Mouse (Mus musculus): ENCODE data around the gene Rps6ka4. TPM values are rescaled to one million over a fixed set of nuclear protein-coding genes. Genes with fewer than 3 reads are reported as not detected.
A peak's percentile ranks its signal among the peaks of the same experiment; 100 is the strongest.

Rps6ka4 gene
- polyA plus RNA-seq (2012; rRNA removed), result 45.9 and 49.8 TPM in 2 replicates

DNA sequence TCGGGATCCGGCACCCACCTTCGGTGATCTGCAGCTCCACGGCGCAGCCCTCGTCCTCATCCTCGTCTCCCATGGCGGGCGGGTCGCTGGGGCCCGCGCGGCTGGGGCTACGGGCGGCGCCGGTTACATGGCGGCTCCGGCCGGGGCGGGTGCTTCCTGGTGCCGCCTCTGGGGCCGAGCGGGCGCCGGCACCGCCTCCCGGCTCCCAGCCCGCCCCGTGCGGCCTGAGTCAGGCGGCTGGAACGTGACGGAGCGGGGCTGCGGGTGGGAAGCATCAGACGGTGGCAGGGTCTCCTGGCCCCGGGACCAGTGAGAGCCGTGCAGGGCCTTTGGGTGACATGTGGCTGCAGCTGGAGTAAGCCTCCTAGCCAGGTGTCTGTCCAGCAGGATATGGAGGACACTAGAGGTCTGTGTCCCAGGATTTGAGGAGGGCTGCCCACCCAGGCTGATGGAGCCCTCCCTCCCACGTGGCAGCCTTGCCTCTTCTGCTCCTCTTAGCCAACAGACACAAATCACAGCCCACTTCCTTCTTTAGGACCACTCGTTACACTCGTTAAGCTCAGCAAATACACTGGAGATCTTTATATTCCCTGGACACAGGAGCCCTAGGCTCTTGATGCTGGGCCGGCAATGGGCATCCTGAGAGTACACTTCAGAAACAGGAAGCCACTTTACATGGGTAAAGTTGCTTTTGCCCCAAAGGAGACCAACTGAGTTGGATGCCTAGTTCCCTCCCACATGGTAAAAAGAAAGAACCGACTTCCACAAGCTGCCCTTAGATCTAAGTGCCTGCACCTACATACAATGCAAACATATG lies at the start of gene Rps6ka4:
Gene Rps6ka4, minus strand, starts transcription at position 162 of the 817 bp plus-strand sequence.
- TF ChIP-seq POLR2A (IDR thresholded peaks at IDR 0.05; ENCODE audit: borderline replicate concordance, extremely low read depth, low read depth, low read length) (peak; percentile 19; the same call in 1 of the 2 replicates), CTCF (IDR thresholded peaks at IDR 0.05; ENCODE audit: insufficient read depth, low read length) (no peak)
- 1% methylated on average over 44 of the region's 44 CpGs for WGBS
- peak; percentile 77 for DNase-seq
- Histone ChIP-seq H3K4me3 (replicated peaks; ENCODE audit: extremely low read depth, low read depth, low read length) (peak within 1 kb of the TSS; percentile 98), H3K4me1 (ENCODE audit: control insufficient read depth, insufficient read depth, low read length) (peaks cover 8% of the 10 kb centered on the region)

DNA sequence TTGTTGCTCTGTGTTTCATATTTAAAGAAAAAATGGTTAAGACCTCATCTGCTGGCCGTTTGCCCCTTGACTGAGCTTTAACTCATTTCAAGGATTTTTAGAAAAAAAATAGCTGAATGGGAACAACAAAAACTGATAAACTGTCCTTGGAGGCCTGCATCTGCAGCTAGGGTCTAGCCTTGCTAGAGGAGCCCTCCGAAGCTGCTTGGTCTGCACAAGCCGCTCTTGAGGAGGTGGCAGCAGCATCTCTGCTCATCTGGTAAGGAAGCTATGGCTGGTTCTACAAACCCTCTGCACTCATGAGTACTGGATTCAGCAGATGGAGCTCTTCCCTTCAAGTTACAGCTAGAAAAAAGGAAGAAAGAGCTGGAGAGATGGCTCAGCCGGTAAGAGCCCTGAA lies 37.5 kb upstream of the Rps6ka4 start:
- H3K4me1 ChIP-seq (ENCODE audit: control insufficient read depth, insufficient read depth, low read length), result no peaks in the 10 kb centered on the region
- DNase-seq, result no peak
- no peak overlapping the region for H3K4me3 ChIP-seq (replicated peaks; ENCODE audit: extremely low read depth, low read depth, low read length)
- TF ChIP-seq CTCF (IDR thresholded peaks at IDR 0.05; ENCODE audit: insufficient read depth, low read length) (no peak), POLR2A (IDR thresholded peaks at IDR 0.05; ENCODE audit: borderline replicate concordance, extremely low read depth, low read depth, low read length) (no peak)
- WGBS, result 73% methylated on average over 4 of the region's 4 CpGs

- Histone ChIP-seq H3K4me3 (replicated peaks; ENCODE audit: extremely low read depth, low read depth, low read length) (no peak overlapping the region), H3K4me1 (ENCODE audit: control insufficient read depth, insufficient read depth, low read length) (no peaks in the 10 kb centered on the region)
- no peak for TF ChIP-seq POLR2A (IDR thresholded peaks at IDR 0.05; ENCODE audit: borderline replicate concordance, extremely low read depth, low read depth, low read length)
- no peak for TF ChIP-seq CTCF (IDR thresholded peaks at IDR 0.05; ENCODE audit: insufficient read depth, low read length)
- no peak for DNase-seq
These were observed 36.4 kb upstream of the Rps6ka4 start for GRCm38 (mm10) chr19:6876799-6877198.

DNA sequence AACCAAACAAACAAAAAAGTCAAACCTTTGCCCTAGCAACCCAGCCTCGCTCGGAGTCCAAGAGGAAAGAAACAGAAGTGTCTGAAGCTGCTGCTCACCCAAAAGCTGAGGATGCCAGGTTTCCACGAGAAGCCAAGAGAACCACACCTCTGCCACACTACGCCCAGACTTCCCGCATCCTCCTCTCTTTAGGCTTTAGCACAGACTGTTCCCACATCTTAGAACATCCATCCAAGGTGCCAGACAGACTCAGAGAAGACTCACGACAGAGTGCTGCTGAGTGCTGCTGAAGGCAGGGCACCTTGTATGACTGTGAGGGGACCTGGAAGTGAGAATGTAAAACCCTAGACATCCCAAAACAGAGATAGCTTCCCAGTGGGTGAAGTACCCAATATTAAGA lies 35.4 kb upstream of the Rps6ka4 start:
- 84% methylated on average over 6 of the region's 6 CpGs for WGBS
- TF ChIP-seq POLR2A (IDR thresholded peaks at IDR 0.05; ENCODE audit: borderline replicate concordance, extremely low read depth, low read depth, low read length), result no peak
- no peak for TF ChIP-seq CTCF (IDR thresholded peaks at IDR 0.05; ENCODE audit: insufficient read depth, low read length)
- H3K4me3 ChIP-seq (replicated peaks; ENCODE audit: extremely low read depth, low read depth, low read length), result no peak overlapping the region
- DNase-seq, result no peak
- H3K4me1 ChIP-seq (ENCODE audit: control insufficient read depth, insufficient read depth, low read length), result no peaks in the 10 kb centered on the region

GRCm38 (mm10) chr19:6874257-6874656 lies 33.8 kb upstream of the Rps6ka4 start:
- Histone ChIP-seq H3K4me1 (ENCODE audit: control insufficient read depth, insufficient read depth, low read length) (peaks cover 2% of the 10 kb centered on the region; the same call in 1 of the 2 replicates), H3K4me3 (replicated peaks; ENCODE audit: extremely low read depth, low read depth, low read length) (no peak overlapping the region)
- no peak for DNase-seq
- 74% methylated on average over 1 of the region's 1 CpGs for WGBS
- TF ChIP-seq CTCF (IDR thresholded peaks at IDR 0.05; ENCODE audit: insufficient read depth, low read length), result no peak
- no peak for TF ChIP-seq POLR2A (IDR thresholded peaks at IDR 0.05; ENCODE audit: borderline replicate concordance, extremely low read depth, low read depth, low read length)

DNA sequence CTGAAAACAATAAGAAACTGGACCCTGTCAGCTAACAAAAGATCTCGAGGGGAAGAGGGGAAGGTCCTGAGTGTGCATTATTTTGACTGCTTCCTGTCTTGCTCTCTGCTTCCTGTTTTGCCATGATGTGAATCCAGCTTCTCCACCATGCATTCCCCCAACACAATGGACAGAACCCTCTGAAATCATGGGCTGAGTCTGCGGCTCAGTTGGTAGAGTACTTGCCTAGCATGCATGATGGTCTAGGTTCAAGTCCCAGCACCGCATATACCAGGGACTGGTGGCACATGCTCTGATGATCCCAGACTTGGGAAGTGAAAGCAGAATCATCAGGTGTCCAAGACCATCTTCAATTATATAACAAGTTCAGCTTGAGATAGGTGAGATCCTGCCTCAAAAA lies 32.3 kb upstream of the Rps6ka4 start:
- peaks cover 4% of the 10 kb centered on the region; the same call in 1 of the 2 replicates for H3K4me1 ChIP-seq (ENCODE audit: control insufficient read depth, insufficient read depth, low read length)
- WGBS, result 51% methylated on average over 3 of the region's 3 CpGs
- no peak overlapping the region for H3K4me3 ChIP-seq (replicated peaks; ENCODE audit: extremely low read depth, low read depth, low read length)
- TF ChIP-seq POLR2A (IDR thresholded peaks at IDR 0.05; ENCODE audit: borderline replicate concordance, extremely low read depth, low read depth, low read length) (no peak), CTCF (IDR thresholded peaks at IDR 0.05; ENCODE audit: insufficient read depth, low read length) (no peak)
- DNase-seq, result no peak

DNA sequence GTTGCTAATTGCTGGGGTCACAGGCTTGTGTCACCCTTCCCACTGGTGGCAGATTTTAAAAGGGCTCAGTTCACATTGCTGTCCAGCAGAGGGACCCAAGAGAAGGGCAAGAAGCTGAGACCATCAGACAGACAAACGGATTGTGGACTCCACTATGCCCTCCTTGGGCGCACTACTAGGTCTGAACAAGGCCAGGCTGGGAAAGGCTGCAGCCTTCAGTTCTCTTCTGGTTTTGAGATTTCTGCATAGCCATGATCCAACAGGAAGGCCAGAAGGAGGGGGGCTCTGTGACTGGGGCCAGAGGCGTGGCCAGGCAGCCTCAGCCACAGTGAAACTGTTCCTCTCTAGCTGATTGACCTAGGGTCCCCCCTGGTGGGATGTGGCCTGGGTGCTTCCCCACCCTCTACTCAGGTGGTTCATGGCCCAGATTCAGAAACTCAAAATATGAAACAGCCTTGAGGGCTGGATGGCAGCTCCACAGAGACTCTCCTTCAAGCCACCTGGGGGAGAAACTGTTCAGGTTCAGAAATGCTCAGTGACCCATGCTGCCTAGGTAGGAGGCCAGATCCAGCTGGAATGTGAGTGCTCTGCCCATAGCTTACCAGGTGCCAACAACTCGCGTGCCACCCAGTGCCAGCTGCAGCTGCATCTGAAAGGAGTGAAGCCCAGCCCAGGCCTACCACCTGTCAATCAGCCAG lies 31.3 kb upstream of the Rps6ka4 start:
- Histone ChIP-seq H3K4me3 (replicated peaks; ENCODE audit: extremely low read depth, low read depth, low read length) (no peak overlapping the region), H3K4me1 (ENCODE audit: control insufficient read depth, insufficient read depth, low read length) (peaks cover 4% of the 10 kb centered on the region; the same call in 1 of the 2 replicates)
- TF ChIP-seq CTCF (IDR thresholded peaks at IDR 0.05; ENCODE audit: insufficient read depth, low read length) (peak; percentile 59), POLR2A (IDR thresholded peaks at IDR 0.05; ENCODE audit: borderline replicate concordance, extremely low read depth, low read depth, low read length) (no peak)
- 54% methylated on average over 5 of the region's 5 CpGs for WGBS
- no peak for DNase-seq

DNA sequence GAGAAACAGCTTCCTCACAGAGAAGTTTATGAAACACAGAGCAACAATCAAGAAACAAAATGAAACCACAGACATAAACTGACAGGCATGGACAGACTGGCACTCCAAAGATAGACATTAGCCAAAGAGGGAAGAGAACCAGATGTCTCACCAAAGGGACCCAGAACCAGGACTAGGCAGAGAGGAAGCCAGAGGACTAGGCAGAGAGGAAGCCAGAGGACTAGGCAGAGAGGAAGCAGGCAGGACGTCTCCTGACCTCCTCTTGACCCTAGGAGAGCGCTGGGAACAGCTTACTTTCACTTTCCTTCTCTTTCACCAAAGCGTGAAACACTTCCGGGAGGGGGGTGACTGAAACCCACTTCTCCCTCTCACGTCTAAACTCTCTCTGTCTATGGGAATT lies 28.9 kb upstream of the Rps6ka4 start:
- DNase-seq, result peak; percentile 66
- 0% methylated on average over 5 of the region's 5 CpGs for WGBS
- Histone ChIP-seq H3K4me3 (replicated peaks; ENCODE audit: extremely low read depth, low read depth, low read length) (peak overlapping the region; percentile 43), H3K4me1 (ENCODE audit: control insufficient read depth, insufficient read depth, low read length) (peaks cover 4% of the 10 kb centered on the region; the same call in 1 of the 2 replicates)
- no peak for TF ChIP-seq CTCF (IDR thresholded peaks at IDR 0.05; ENCODE audit: insufficient read depth, low read length)
- peak; percentile 48; the same call in 1 of the 2 replicates for TF ChIP-seq POLR2A (IDR thresholded peaks at IDR 0.05; ENCODE audit: borderline replicate concordance, extremely low read depth, low read depth, low read length)

GRCm38 (mm10) chr19:6861451-6861850 lies 21.0 kb upstream of the Rps6ka4 start:
- 95% methylated on average over 4 of the region's 4 CpGs for WGBS
- no peak for TF ChIP-seq POLR2A (IDR thresholded peaks at IDR 0.05; ENCODE audit: borderline replicate concordance, extremely low read depth, low read depth, low read length)
- TF ChIP-seq CTCF (IDR thresholded peaks at IDR 0.05; ENCODE audit: insufficient read depth, low read length), result no peak
- Histone ChIP-seq H3K4me1 (ENCODE audit: control insufficient read depth, insufficient read depth, low read length) (peaks cover 2% of the 10 kb centered on the region; the same call in 1 of the 2 replicates), H3K4me3 (replicated peaks; ENCODE audit: extremely low read depth, low read depth, low read length) (no peak overlapping the region)
- DNase-seq, result no peak

Measured in lung, adult 2 months (tissue).